Mouse (Mus musculus) brain, embryonic 14.5 days (tissue): ENCODE measurements around the gene Uqcrq.

ENCODE experiments used
- CTCF ChIP-seq: fragments of 200-500 bp; IDR thresholded peaks from 2 replicates; pipeline ENCODE4 v1.5.1; 2012; ENCODE audit warnings: inconsistent platforms, mild to moderate bottlenecking, moderate library complexity, borderline replicate concordance; ENCODE audit not compliant: insufficient read depth, insufficient read length; ENCODE audit errors: extremely low read depth
- POLR2A ChIP-seq: fragments of 200-500 bp; IDR thresholded peaks from 2 replicates; pipeline ENCODE4 v1.6.1; 2012; ENCODE audit warnings: mild to moderate bottlenecking, inconsistent platforms, borderline replicate concordance; ENCODE audit not compliant: poor library complexity, insufficient read depth, insufficient read length, severe bottlenecking; ENCODE audit errors: extremely low read depth

DNA sequence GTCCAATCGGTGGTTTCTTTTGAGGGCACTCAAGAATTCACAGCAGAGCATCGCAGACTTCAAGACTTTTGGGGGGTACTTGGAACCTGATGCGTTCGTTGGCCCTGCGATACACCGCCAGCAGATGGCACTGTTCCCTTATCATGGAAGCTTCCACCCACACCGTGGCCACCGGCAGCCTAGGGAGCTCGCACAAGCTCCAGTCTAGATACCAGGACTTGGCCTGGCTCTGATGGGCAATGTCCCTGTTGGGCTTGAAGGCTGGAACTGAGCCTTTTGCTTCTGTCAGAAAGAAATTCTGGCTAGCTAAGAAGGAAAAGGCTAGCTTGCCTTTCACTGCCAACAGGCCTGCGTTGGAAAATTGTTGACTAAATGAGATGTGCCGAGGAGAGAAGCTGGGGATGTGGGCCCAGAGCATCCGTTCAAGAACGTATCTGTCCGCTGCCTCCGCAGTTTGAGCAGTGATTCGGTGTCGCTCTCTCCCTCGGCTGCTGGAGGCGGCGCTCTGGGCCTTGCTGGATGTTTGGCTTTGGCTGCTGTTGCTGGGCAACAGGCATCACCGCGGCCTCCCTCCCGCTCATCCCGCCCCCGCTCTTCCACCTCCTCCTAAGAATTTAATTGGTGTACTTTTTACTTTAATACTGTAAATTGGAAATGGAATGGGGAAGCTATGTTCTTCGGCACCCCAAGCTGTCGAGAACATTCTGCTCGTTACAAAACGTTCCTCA lies 39.5 kb upstream of the Uqcrq start, which contains the start of gene Gm9837:
- TF ChIP-seq CTCF (peak; percentile 98), POLR2A (no peak)
